Mouse (Mus musculus) C2C12 (cell line): Measurements from ENCODE around the gene Atp5g1.

Experiments
- CTCF ChIP-seq: IDR thresholded peaks from one replicate; pipeline ENCODE4 v1.5.1; 2011; ENCODE audit not compliant: control insufficient read depth, insufficient read depth, insufficient read length
- FOSL1 ChIP-seq: IDR thresholded peaks from one replicate; pipeline ENCODE4 v1.8.0; 2011; ENCODE audit warnings: mild to moderate bottlenecking, low read length; ENCODE audit not compliant: poor library complexity, insufficient read depth, severe bottlenecking
- MYOD1 ChIP-seq: IDR thresholded peaks from one replicate; pipeline ENCODE4 v1.6.1; 2011; ENCODE audit warnings: low read depth; ENCODE audit not compliant: control insufficient read depth, insufficient read length
- MYOG ChIP-seq: IDR thresholded peaks from one replicate; pipeline ENCODE4 v1.6.1; 2011; ENCODE audit not compliant: control insufficient read depth, insufficient read length; ENCODE audit errors: extremely low read depth
- USF1 ChIP-seq: IDR thresholded peaks from one replicate; pipeline ENCODE4 v1.6.1; 2011; ENCODE audit warnings: low read depth, mild to moderate bottlenecking, control low read depth, moderate library complexity

GRCm38 (mm10) chr11:96050854-96051253 lies 24.6 kb downstream of the Atp5g1 start:
- no peak for TF ChIP-seq USF1
- TF ChIP-seq FOSL1 = no peak
- no peak for TF ChIP-seq CTCF
- TF ChIP-seq MYOD1 = no peak
- TF ChIP-seq MYOG = no peak
